Mouse (Mus musculus) limb, embryonic 15.5 days (tissue): ENCODE data around the gene Bag5. TPM values are rescaled to one million over a fixed set of nuclear protein-coding genes. Genes with fewer than 3 reads are reported as not detected.

Experiments
- ATAC-seq: fragments of 200-750 bp; cut with Nextera tagmentation; 2 replicates; pipeline ENCODE4 v1.8.0; 2017; ENCODE audit warnings: low read depth, moderate TSS enrichment; ENCODE audit not compliant: insufficient number of reproducible peaks, low FRiP score, low TSS enrichment
- H3K27ac ChIP-seq: fragments of 300-500 bp; sonication (generic); 2 replicates; pipeline ENCODE4 v1.5.1; 2015; ENCODE audit warnings: moderate library complexity, mild to moderate bottlenecking, inconsistent platforms
- H3K27me3 ChIP-seq: fragments of 300-500 bp; sonication (generic); 2 replicates; pipeline ENCODE4 v1.6.1; 2015; ENCODE audit warnings: inconsistent platforms
- H3K36me3 ChIP-seq: fragments of 300-500 bp; sonication (generic); 2 replicates; pipeline ENCODE4 v1.6.1; 2015; ENCODE audit warnings: inconsistent platforms
- H3K4me1 ChIP-seq: fragments of 300-500 bp; sonication (generic); 2 replicates; pipeline ENCODE4 v1.6.1; 2015; ENCODE audit warnings: inconsistent platforms
- H3K4me2 ChIP-seq: fragments of 300-500 bp; sonication (generic); 2 replicates; pipeline ENCODE4 v1.6.1; 2015; ENCODE audit warnings: mild to moderate bottlenecking, inconsistent platforms
- H3K4me3 ChIP-seq: fragments of 300-500 bp; sonication (generic); 2 replicates; pipeline ENCODE4 v1.5.1; 2015; ENCODE audit warnings: mild to moderate bottlenecking, inconsistent platforms
- H3K9ac ChIP-seq: fragments of 300-500 bp; sonication (generic); 2 replicates; pipeline ENCODE4 v1.6.1; 2015; ENCODE audit warnings: inconsistent platforms
- H3K9me3 ChIP-seq: fragments of 300-500 bp; sonication (generic); 2 replicates; pipeline ENCODE4 v1.6.1; 2016; ENCODE audit warnings: inconsistent platforms
- WGBS: fragments of 180-500 bp; shearing (Covaris S2); methylation state at CpG from one replicate; pipeline ENCODE4 v1.1.7; 2015; 5-methylcytosine and 5-hydroxymethylcytosine counted together
- polyA plus RNA-seq: library from polyadenylated mRNA; unstranded; fragments of >200 nt; fragmentation: Nextera tagmentation; extraction: Ambion mirVana; gene quantifications from 2 replicates; pipeline ENCODE4 v1.2.1, GENCODE M21; 2015

The Bag5 gene
- polyA plus RNA-seq, 1 experiment from 2014 or later: 69.4 TPM

- WGBS: 92% methylated on average over 13 of the region's 13 CpGs
- no peaks in the 10 kb centered on the region for H3K9me3 ChIP-seq
- H3K9ac ChIP-seq: no peak overlapping the region
- H3K27me3 ChIP-seq: 0 out of 2 replicates have a peak, but pooled peaks cover 3% of the 10 kb centered on the region
- H3K36me3 ChIP-seq: peaks cover 37% of the 10 kb centered on the region
- no peak overlapping the region for H3K4me2 ChIP-seq
- ATAC-seq: no peak
- peaks cover 32% of the 10 kb centered on the region for H3K4me1 ChIP-seq
- no peak overlapping the region for H3K27ac ChIP-seq
- no peak overlapping the region for H3K4me3 ChIP-seq
These were observed 32.4 kb downstream of the Bag5 start for GRCm38 (mm10) chr12:111680661-111681060.

GRCm38 (mm10) chr12:111678997-111679396 is 34.1 kb downstream of the Bag5 start:
- WGBS: 48% methylated on average over 7 of the region's 7 CpGs
- Histone ChIP-seq H3K36me3 (peaks cover 33% of the 10 kb centered on the region), H3K9ac (peak overlapping the region; percentile 55; the same call in 1 of the 2 replicates), H3K9me3 (no peaks in the 10 kb centered on the region), H3K27me3 (peaks cover 8% of the 10 kb centered on the region), H3K4me2 (peak overlapping the region; percentile 83), H3K4me1 (peaks cover 32% of the 10 kb centered on the region), H3K27ac (no peak overlapping the region), H3K4me3 (peak overlapping the region; percentile 89)
- no peak for ATAC-seq

- Histone ChIP-seq H3K9ac (peak overlapping the region; percentile 55), H3K27me3 (peaks cover 12% of the 10 kb centered on the region), H3K9me3 (no peaks in the 10 kb centered on the region), H3K36me3 (peaks cover 29% of the 10 kb centered on the region), H3K27ac (no peak overlapping the region), H3K4me3 (peak overlapping the region; percentile 89), H3K4me2 (peak overlapping the region; percentile 83), H3K4me1 (peaks cover 32% of the 10 kb centered on the region)
- WGBS: 7% methylated on average over 13 of the region's 13 CpGs
- ATAC-seq: no peak
These were observed 34.5 kb downstream of the Bag5 start for GRCm38 (mm10) chr12:111678670-111678933.

DNA sequence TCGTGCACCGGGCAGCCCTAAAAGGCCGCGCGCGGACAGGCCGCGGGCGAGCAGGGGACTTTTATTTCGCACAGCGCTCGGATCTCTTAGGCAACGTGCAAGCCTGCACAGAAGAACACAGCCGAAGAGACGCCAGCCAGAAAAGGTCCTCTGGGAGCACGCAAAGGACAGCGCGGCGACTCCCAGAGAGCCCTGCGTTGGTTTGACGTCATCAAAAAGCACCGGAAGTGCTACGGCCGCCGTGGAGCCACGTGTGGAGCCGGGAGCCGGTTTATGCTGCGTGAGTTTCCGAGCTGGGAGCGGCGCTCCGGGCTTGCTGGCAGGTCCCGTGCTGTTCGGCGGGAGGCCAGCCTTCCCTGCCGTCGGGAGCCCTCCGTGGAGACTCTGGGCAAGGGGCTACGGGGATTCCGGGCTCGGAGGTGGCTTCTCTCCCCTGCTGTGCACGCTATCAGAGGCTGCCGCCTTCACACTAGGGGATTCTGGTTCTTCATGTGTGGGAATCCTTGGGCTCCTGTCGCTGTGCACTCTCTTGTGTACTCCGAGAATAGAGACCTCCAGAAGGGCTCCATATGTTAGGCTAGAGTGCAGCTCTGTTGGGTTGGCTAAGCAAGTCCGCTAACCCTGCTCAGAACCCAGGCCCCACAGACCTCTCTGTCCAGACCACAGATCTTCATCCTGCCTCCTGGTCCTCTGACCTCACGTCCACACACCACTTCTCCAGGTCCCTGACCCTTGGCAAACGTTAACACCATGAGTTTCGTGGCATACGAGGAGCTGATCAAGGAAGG is 35.0 kb downstream of the Bag5 start, which contains the start of gene Trmt61a:
Gene Trmt61a, plus strand, starts transcription at position 224 of the 788 bp plus-strand sequence.
- peak; percentile 85 for ATAC-seq
- Histone ChIP-seq H3K4me1 (peaks cover 33% of the 10 kb centered on the region), H3K27ac (peak within 1 kb of the TSS; percentile 93), H3K9ac (peak within 1 kb of the TSS; percentile 55), H3K4me3 (peak within 1 kb of the TSS; percentile 89), H3K4me2 (peak within 1 kb of the TSS; percentile 83), H3K27me3 (peaks cover 17% of the 10 kb centered on the region), H3K36me3 (peaks cover 27% of the 10 kb centered on the region), H3K9me3 (no peaks in the 10 kb centered on the region)
- under 1% methylated on average over 51 of the region's 51 CpGs for WGBS

DNA sequence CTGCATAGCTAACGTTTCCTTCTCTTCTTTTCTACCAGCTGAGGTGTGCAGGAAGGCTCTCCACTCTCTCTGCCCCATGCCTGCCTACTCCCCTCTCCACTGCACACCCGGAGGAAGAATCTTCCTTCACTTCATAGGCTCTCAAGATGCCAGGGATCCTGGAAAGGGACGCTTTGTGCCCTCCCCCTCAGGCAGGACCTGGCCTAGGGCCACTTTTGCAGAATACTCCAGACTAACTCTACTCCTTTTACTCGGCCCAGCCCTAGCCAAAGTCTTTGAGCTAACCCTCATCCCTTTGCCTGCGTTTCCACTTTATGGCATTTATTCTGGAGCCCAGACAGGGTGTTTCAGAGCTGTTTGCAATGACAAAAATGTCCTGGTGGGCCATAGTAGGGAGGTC is 35.6 kb downstream of the Bag5 start:
- peaks cover 24% of the 10 kb centered on the region for H3K27me3 ChIP-seq
- peaks cover 39% of the 10 kb centered on the region for H3K4me1 ChIP-seq
- WGBS: 14% methylated on average over 5 of the region's 5 CpGs
- ATAC-seq: peak; percentile 5; the same call in 1 of the 2 replicates
- H3K36me3 ChIP-seq: peaks cover 20% of the 10 kb centered on the region
- peak overlapping the region; percentile 93 for H3K27ac ChIP-seq
- peak overlapping the region; percentile 89 for H3K4me3 ChIP-seq
- H3K9me3 ChIP-seq: no peaks in the 10 kb centered on the region
- H3K4me2 ChIP-seq: peak overlapping the region; percentile 83
- H3K9ac ChIP-seq: peak overlapping the region; percentile 55

GRCm38 (mm10) chr12:111675797-111676580 is 37.1 kb downstream of the Bag5 start:
- peaks cover 38% of the 10 kb centered on the region for H3K27me3 ChIP-seq
- H3K4me1 ChIP-seq: peaks cover 50% of the 10 kb centered on the region
- H3K9ac ChIP-seq: no peak overlapping the region
- no peak overlapping the region for H3K27ac ChIP-seq
- WGBS: 75% methylated on average over 6 of the region's 6 CpGs
- no peak overlapping the region for H3K4me2 ChIP-seq
- peaks cover 7% of the 10 kb centered on the region; the same call in 1 of the 2 replicates for H3K36me3 ChIP-seq
- no peaks in the 10 kb centered on the region for H3K9me3 ChIP-seq
- H3K4me3 ChIP-seq: no peak overlapping the region
- ATAC-seq: no peak

GRCm38 (mm10) chr12:111674850-111675486 is 38.1 kb downstream of the Bag5 start:
- H3K4me3 ChIP-seq: no peak overlapping the region
- no peaks in the 10 kb centered on the region for H3K36me3 ChIP-seq
- H3K9me3 ChIP-seq: no peaks in the 10 kb centered on the region
- H3K27me3 ChIP-seq: peaks cover 48% of the 10 kb centered on the region
- no peak overlapping the region for H3K4me2 ChIP-seq
- peaks cover 57% of the 10 kb centered on the region for H3K4me1 ChIP-seq
- no peak overlapping the region for H3K27ac ChIP-seq
- H3K9ac ChIP-seq: no peak overlapping the region
- WGBS: 67% methylated on average over 2 of the region's 2 CpGs
- no peak for ATAC-seq

GRCm38 (mm10) chr12:111672581-111672980 is 40.5 kb downstream of the Bag5 start:
- Histone ChIP-seq H3K27me3 (peaks cover 54% of the 10 kb centered on the region), H3K9ac (no peak overlapping the region), H3K4me3 (peak overlapping the region; percentile 54), H3K4me1 (peaks cover 60% of the 10 kb centered on the region), H3K4me2 (peak overlapping the region; percentile 98), H3K9me3 (no peaks in the 10 kb centered on the region), H3K27ac (no peak overlapping the region), H3K36me3 (no peaks in the 10 kb centered on the region)
- 8% methylated on average over 12 of the region's 12 CpGs for WGBS
- no peak for ATAC-seq

DNA sequence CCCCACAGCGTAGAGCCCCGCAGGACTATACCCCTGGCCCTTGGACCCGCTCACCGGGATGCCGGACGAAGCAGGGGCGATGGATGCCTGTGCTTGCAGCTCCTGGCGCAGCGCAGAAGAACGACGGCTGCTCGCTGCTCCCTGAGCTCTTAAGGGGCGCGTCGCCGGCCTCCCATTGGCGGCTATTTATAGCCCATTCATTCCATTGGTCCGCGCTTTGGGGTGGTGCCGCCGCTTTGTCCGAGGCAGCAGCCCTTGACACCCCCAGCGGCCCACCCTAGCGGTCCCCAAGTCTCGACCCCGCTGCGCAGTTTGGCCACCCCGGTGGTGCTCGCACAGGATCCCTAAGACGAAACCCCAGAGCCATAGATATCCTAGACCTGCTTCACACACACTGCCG is 40.9 kb downstream of the Bag5 start, which contains the start of gene Ckb:
Gene Ckb, minus strand, starts transcription at position 163 of the 400 bp plus-strand sequence.
- Histone ChIP-seq H3K27me3 (peaks cover 54% of the 10 kb centered on the region), H3K27ac (no peak within 1 kb of the TSS)
- under 1% methylated on average over 31 of the region's 31 CpGs for WGBS

GRCm38 (mm10) chr12:111671431-111671902 is 41.6 kb downstream of the Bag5 start:
- under 1% methylated on average over 34 of the region's 34 CpGs for WGBS
- Histone ChIP-seq H3K4me2 (peak overlapping the region; percentile 98), H3K27ac (no peak overlapping the region), H3K36me3 (no peaks in the 10 kb centered on the region), H3K9me3 (no peaks in the 10 kb centered on the region), H3K9ac (peak overlapping the region; percentile 50), H3K4me1 (peaks cover 50% of the 10 kb centered on the region), H3K27me3 (peaks cover 54% of the 10 kb centered on the region), H3K4me3 (peak overlapping the region; percentile 54)
- no peak for ATAC-seq

More for the DNA sequence above, 40.9 kb downstream of the Bag5 start, which contains the start of gene Ckb:
- Histone ChIP-seq H3K4me2 (peak within 1 kb of the TSS; percentile 98), H3K9ac (peak within 1 kb of the TSS; percentile 50), H3K4me3 (peak within 1 kb of the TSS; percentile 54), H3K36me3 (no peaks in the 10 kb centered on the region), H3K4me1 (peaks cover 56% of the 10 kb centered on the region), H3K9me3 (no peaks in the 10 kb centered on the region)
- ATAC-seq: no peak; the same call in 1 of the 2 replicates

- no peak for ATAC-seq
- Histone ChIP-seq H3K9ac (peak overlapping the region; percentile 50), H3K4me1 (peaks cover 53% of the 10 kb centered on the region), H3K36me3 (no peaks in the 10 kb centered on the region), H3K4me3 (peak overlapping the region; percentile 54), H3K27ac (no peak overlapping the region), H3K9me3 (no peaks in the 10 kb centered on the region), H3K4me2 (peak overlapping the region; percentile 98), H3K27me3 (peaks cover 52% of the 10 kb centered on the region)
- WGBS: under 1% methylated on average over 35 of the region's 35 CpGs
These were observed 42.1 kb downstream of the Bag5 start for GRCm38 (mm10) chr12:111670976-111671375.
